Mouse (Mus musculus) megakaryocyte progenitor cell, adult 5-6 weeks (primary cell): ENCODE results near the gene Galnt10. TPM values are rescaled to one million over a fixed set of nuclear protein-coding genes. Genes with fewer than 3 reads are reported as not detected.
A peak's percentile ranks its signal among the peaks of the same experiment; 100 is the strongest.

Experiments
- ATAC-seq: replicated peaks from 2 replicates; pipeline ENCODE4 v1.8.0; 2016; ENCODE audit warnings: mild to moderate bottlenecking, moderate TSS enrichment, inconsistent platforms; ENCODE audit not compliant: poor library complexity
- total RNA-seq, 2 experiments: library from RNA; stranded (forward) in 1 of 2; stranded (reverse) in 1 of 2; fragments of 157-497, 149-512 nt in 1 of 2; fragments of 200-1000 nt in 1 of 2; gene quantifications; 2 replicates each; pipeline versions ENCODE4 v1.2.3 to v1.2.4; 2015 to 2017

Gene Galnt10
- total RNA-seq, 2 experiments from 2014 or later: 4.0 to 7.0 TPM

GRCm38 (mm10) chr11:57717432-57717831 lies 72.2 kb downstream of the Galnt10 start:
- ATAC-seq: no peak

- ATAC-seq: no peak
These were observed 72.8 kb downstream of the Galnt10 start for GRCm38 (mm10) chr11:57718081-57718480.

GRCm38 (mm10) chr11:57719631-57720030 lies 74.4 kb downstream of the Galnt10 start:
- ATAC-seq: no peak

GRCm38 (mm10) chr11:57720076-57720475 lies 74.8 kb downstream of the Galnt10 start:
- ATAC-seq: no peak

- no peak for ATAC-seq
These were observed 79.7 kb downstream of the Galnt10 start for GRCm38 (mm10) chr11:57724791-57725463.

GRCm38 (mm10) chr11:57725926-57726325 lies 80.7 kb downstream of the Galnt10 start:
- no peak for ATAC-seq

- peak; percentile 48 for ATAC-seq
These were observed 82.2 kb downstream of the Galnt10 start for GRCm38 (mm10) chr11:57727303-57727969.

- no peak for ATAC-seq
These were observed 87.4 kb downstream of the Galnt10 start for GRCm38 (mm10) chr11:57732410-57733281.

GRCm38 (mm10) chr11:57747294-57748080 lies 102.2 kb downstream of the Galnt10 start:
- peak; percentile 91 for ATAC-seq

GRCm38 (mm10) chr11:57753538-57754203 lies 108.4 kb downstream of the Galnt10 start:
- ATAC-seq: no peak

GRCm38 (mm10) chr11:57758621-57759020 lies 113.4 kb downstream of the Galnt10 start:
- ATAC-seq: no peak

GRCm38 (mm10) chr11:57760509-57761058 lies 115.3 kb downstream of the Galnt10 start:
- no peak for ATAC-seq

GRCm38 (mm10) chr11:57761347-57761746 lies 116.1 kb downstream of the Galnt10 start:
- no peak for ATAC-seq

- ATAC-seq: no peak
These were observed 118.9 kb downstream of the Galnt10 start for GRCm38 (mm10) chr11:57764124-57764523.

GRCm38 (mm10) chr11:57766617-57767016 lies 121.4 kb downstream of the Galnt10 start:
- ATAC-seq: no peak

- no peak for ATAC-seq
These were observed 121.9 kb downstream of the Galnt10 start for GRCm38 (mm10) chr11:57767171-57767570.

- ATAC-seq: no peak
These were observed 125.5 kb downstream of the Galnt10 start for GRCm38 (mm10) chr11:57770776-57771175.

GRCm38 (mm10) chr11:57771676-57772075 lies 126.4 kb downstream of the Galnt10 start:
- no peak for ATAC-seq

GRCm38 (mm10) chr11:57773479-57773878 lies 128.2 kb downstream of the Galnt10 start:
- ATAC-seq: no peak

GRCm38 (mm10) chr11:57773936-57774335 lies 128.7 kb downstream of the Galnt10 start:
- ATAC-seq: no peak
